Mouse (Mus musculus) cerebellum, postnatal 10 days (tissue): ENCODE results near the gene Naif1.

Source experiments
- DNase-seq, 2 experiments: peaks; one replicate each; pipeline ENCODE4 v3.0.0; 2021; ENCODE audit warnings: mixed read lengths in 2 of 2

Naif1 gene

DNA sequence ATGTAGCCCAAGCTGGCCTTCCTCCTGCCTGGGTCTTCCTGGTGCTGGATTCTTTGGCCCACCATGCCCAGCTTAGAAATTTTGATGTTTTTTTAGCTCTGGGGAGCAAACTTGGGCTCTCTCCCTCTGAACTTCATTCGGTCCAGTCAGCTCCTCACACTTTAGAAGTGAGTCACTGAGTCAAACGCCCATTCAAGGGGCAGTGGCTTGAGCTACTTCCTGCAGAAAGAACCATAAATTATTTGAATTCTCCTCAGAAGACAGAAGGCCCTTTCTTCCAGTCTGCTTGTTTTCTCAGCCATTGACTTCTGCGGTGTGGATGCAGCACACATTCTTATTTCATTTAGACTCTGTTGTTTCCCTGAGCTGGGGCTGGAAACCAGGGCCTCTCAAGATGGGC, 53.3 kb downstream of the Naif1 start:
- no peak for DNase-seq

DNA sequence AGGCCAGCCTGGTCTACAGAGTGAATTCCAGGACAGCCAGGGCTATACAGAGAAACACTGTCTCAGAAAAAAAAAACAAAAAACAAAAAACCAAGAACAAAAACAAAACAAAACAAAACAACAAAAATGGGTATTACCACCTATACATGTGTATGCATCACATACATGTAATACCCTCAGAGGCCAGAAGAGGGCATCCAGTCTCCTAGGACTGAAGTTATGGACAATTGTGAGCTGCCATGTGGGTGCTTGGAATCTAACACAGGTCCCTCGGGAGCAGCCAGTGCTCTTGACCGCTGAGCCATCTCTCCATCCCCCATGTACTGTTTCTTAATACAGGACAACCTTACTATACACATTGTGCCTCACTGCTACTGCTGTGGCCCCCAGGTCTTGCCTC, 55.3 kb downstream of the Naif1 start:
- DNase-seq = peak in 1 of 2 experiments; percentile 21
